Mouse (Mus musculus): ENCODE results near the gene Dnaja4.

The Dnaja4 gene

DNA sequence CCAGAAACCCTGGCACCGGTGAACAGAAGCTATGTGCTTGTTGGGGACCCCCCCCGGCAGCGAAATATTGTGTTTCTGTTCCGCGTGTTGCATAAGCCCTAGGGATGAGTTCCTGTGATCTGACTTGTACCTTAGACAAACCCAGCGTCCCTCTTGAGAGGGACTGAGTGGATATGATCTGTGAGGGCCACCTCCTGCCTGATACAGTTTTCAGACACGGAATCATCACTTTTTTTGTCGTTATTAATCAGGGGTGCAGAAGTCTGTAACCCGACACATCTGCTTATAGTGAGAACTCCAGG is 1.5 kb downstream of the Dnaja4 start:
- no peak for DNase-seq

- DNase-seq = no peak
Observed at GRCm38 (mm10) chr9:54700746-54701145, 2.1 kb downstream of the Dnaja4 start.

GRCm38 (mm10) chr9:54702581-54702980 is 3.9 kb downstream of the Dnaja4 start:
- no peak for DNase-seq

GRCm38 (mm10) chr9:54704361-54704760 is 5.7 kb downstream of the Dnaja4 start:
- DNase-seq = no peak

DNA sequence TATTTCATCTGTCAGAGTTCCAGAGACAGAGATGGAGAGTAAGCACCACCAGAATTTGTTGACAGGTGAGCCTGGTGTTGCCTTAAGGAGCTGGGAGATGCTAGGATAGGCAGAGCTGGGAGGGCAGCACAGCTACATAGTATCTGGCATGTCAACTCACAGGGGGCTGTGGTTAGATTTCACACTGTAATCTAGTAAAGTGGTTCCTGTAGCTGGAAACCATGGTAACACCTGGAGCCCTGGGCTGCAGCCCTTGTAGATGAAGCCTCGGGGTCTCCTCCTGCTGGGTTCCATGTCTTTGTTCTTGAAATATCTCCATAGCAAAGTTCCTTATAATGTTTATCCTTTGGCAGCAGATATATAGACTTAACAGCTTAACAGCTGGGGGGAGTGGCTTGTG is 6.9 kb downstream of the Dnaja4 start:
- DNase-seq = no peak

GRCm38 (mm10) chr9:54707288-54707999 is 8.8 kb downstream of the Dnaja4 start:
- peak; percentile 36 for DNase-seq

GRCm38 (mm10) chr9:54708085-54708484 is 9.4 kb downstream of the Dnaja4 start:
- DNase-seq = no peak

DNA sequence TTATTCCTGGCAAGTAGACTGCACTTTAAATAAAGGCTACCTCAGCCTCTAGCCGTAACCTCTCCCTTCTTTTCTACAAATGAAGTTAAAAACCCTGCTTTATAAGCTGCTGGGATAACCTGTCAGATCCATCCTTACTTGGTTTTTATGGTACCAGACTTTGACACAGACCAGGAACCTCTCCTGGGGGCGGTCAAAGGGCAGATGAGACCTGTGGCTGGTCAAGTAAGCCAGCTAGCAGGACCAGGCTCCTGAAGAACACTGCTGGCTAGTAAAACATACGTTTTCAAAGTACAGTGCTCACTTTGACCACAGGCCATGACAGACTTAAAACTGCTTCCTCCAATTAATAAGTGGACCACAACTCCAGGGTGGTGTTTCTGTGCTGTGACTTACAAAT is 17.1 kb downstream of the Dnaja4 start:
- no peak for DNase-seq

DNA sequence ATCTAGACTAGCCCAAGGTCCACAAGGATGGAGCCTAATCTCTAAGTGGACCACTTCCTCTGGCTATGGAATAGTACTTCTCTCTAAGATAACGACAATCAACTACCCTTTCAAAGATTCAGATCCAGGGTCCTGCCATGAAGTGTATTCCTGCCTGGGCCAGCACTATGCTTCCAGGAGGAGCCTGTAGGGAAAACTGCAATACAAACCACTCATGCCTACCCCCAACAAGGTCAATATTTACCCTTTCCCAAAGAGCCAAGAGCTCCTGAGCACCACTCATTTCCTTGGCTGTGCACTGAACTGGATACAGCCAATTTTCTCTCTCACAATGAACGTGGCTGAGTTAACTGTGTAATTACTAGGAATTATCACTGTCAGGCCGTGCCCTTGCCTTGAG is 18.9 kb downstream of the Dnaja4 start:
- no peak for DNase-seq

GRCm38 (mm10) chr9:54722156-54722555 is 23.5 kb downstream of the Dnaja4 start:
- no peak for DNase-seq

GRCm38 (mm10) chr9:54722596-54722995 is 23.9 kb downstream of the Dnaja4 start:
- no peak for DNase-seq

DNA sequence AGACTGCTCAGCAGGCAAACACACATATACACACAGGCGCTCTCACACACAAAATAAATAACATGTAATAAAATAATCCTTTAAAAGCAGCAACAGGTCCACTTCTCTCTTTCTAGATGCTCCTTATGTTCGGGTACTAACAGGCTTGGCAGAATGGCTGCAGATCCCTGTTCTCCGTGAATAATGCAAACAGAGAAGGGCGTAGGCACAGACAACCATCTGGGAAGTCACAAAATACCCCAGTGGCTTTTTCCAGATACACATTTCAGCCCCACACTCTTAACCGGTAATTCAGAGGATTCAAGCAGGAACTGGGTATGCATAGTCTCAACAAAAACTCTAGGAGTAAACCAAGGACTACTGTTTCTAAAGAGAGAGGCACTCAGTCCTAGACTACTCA is 27.6 kb downstream of the Dnaja4 start:
- no peak for DNase-seq

DNA sequence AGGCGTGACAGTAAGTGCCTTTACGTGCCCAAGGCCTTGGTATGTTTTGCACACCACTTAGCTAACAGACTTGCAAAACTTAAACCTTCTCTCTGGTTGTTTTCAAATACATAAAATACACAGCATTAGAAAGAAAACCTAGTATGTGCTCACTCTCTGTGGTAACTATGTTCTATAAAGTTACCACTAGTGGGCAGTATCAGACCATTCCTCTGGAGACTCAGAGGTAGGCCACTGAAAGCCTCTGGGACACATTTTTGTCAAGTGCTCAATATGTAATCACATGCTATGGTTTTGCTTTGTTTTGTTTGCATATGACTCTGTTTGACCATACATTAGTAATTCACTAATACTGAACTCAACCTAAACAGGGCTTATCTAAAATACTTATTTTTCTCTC is 33.4 kb downstream of the Dnaja4 start:
- no peak for DNase-seq

DNA sequence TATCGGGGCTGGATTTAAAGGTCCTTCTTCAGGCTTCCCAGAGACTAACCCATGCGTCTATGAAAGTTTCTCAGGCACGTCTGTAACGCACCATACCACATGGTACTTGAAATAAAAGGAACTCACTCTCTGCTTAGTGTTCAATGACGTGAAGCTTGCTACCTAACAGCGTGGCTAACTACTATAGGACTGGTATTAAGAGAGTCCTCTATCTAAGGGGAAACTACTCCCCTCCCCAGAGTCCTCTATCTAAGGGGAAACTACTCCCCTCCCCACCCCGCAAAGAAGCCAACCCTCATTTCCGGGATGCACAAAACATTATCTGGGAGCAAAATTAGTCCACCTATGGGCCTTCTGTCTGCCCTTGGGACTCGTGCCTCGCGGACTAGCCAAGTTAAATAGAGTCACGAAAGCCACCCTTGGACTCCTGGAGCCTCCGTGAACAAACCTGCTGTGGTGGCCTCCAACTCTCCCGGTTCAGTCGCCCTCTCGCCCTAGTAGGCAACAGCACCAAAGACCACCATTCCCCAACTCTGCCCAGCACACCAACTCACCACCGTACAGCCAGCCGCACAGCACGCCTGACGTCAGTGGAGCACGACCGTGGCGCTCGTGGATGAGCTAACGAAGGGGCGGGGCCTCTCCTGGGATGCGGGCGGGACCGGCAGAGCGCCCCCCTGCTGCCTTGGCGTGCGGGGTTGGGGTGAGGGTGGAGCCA is 35.4 kb downstream of the Dnaja4 start, which contains the start of gene Wdr61:
Wdr61 (minus strand) TSS at position 599 of the 718 bp plus-strand sequence.
- DNase-seq = peak; percentile 99

DNA sequence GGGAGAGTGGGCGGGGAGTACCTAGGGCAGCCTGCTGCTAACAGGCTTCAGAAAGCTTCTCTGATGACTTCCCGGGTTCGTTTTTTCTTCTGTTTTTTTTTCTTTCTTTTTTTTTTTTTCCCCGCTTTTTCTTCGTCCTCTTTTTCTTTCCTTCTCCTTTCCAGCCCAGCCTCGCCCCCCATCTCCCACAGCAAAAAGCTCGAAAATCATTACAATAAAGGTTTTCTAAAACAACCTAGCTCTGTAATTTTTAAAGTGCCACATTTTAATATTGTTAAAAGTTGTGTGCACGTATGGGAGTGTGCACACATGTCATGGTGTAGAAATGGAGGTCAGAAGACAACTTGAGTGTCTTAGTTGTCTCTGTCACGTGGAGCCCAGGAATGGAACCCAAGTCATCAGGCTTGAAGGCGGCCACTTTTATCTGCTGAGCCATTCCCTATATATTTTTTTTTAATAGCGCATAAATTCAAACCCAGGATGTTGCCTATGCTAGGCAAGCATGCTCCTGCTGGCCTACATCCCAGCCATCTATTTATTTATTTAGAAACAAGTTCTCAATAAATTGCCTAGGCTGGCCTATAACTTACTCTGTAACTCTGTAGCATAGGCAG is 36.1 kb downstream of the Dnaja4 start:
- no peak for DNase-seq

DNA sequence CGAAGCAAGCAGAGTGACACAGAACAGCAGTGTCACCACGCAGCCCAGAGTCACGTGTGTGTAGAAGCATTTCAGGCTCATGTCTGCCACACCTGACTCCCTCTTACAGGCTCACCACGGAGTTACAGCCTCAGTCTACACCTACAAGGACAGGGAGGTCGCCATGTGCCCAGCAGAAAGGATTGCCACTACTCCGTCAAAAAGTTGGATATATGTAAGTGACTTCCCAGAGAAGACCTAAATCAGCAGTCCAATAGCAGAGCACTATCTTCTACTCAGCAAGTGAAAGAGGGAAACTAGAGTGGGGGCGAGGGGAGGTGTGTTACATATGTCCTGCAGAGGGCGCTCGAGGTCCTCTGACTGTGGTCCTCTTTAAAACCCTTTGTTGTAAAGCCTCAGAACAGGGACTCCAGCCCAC is 37.6 kb downstream of the Dnaja4 start:
- peak; percentile 46 to 68 for DNase-seq

DNA sequence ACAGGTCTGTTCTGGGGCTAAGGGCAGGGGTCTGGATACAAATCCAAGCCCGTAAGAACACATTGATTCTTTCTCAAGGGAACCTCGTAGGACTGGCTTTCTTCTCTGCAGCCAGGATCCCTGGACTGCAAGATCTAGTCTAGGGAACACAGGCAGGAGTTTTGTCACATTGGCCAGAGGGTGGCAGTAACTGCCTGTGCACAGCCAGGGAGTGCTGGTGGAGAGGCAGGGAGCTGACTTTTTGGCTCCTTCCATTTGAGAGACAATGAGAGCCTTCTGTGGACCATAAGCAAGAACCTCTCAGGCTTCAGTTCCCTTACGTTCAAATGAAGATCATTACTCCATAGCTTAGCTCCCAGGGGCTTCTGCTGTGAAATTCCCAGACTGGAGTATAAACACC is 39.7 kb downstream of the Dnaja4 start:
- DNase-seq = peak; percentile 70 to 77

- DNase-seq = no peak
Observed at GRCm38 (mm10) chr9:54743891-54744290, 45.2 kb downstream of the Dnaja4 start.

DNA sequence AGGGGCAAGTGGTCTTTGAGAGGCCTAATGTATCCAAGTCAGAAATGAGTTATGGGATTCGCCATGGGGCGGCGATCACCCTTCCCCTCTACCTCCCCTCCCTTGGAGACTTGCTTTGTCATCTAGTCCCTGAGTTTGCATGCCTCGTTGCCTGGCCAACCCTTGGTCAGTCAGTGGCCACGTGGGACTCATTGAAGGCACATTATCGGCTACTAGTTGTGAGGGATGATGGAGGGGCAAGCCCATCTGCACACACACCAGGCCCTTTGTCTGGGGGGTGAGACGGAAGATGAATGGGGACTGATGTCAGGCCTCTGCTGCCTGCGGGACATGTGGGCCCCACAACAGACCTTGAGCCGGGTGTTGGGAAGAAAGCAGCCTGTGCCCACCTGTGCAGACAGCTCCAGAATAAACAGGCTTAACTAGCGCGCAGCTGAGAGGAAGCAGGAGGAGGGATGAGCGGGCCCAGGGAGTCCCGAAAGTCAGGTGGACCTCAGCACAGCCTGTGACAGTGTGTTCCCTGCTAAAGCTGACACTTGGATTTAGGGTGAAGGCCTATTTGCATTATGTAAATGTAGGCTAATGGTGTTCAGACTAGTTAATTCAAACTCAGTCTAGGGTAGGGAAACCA is 47.2 kb downstream of the Dnaja4 start:
- DNase-seq = no peak

DNA sequence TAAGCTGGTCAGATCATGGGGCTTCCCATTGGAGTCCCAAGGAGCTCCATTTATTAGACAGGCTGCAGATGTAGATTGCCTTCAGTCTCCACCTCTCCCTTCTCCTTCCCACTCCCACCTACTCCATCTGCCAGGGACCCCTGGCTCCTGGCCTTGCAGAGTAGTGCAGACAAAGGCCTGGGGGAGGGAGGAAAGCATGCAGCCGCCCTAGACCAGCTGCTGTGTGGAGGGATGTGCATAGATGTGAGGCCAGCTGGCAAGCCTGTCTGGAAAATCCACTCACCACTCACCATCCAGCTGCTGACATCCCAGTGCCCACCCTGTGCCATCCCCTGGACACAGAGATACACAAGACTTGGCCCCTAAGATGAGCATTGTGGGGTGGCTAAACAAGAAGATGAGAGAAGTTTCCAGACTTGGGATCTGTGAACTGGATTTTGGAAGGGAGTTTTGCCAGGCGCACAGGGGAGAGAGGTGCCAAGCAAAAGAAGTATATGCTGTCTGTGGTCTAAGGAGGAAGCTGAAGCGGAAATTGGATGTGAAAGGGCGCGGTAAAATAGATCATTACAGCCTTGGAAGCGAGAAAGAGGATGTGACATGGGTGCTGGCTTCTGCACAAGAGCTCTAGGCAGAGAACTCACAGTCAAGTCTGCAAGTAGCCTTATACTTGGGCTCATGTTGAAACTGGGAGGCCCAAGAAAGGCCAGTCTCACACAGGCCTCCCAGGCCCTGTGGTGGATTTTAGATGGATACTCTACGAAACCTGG is 51.7 kb downstream of the Dnaja4 start:
- no peak for DNase-seq

DNA sequence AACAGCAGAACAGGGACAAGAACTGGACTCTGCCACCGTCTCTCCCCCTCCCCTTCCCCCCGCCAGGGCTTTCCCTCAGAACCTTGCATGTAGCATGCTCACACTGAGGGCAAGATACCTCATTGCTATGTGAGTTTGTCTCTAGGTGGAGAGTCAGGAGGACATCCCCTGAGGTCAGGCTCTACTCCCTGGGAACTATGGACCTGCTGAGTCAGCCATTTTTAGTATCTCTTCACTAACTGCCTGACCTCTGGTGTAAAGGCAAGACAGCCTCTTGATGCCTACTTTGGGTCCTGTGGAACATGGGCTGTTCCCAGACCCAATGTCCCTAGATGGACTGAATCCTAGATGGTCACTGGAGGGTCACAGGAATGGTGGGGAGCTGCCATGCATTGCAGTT is 53.0 kb downstream of the Dnaja4 start:
- no peak for DNase-seq

GRCm38 (mm10) chr9:54752201-54752943 is 53.7 kb downstream of the Dnaja4 start:
- no peak for DNase-seq

Data from cerebellum, postnatal 14 days (tissue).